Mouse (Mus musculus) G1E (cell line): ENCODE results near the gene Il1f9. TPM values are rescaled to one million over a fixed set of nuclear protein-coding genes. Genes with fewer than 3 reads are reported as not detected.
"Not testable (repeated sequence)": the region's sequence is repeated elsewhere in the genome, so short reads cannot be mapped to it uniquely, and the experiment has no call there.

ENCODE experiments used
- ATAC-seq: 2 replicates; pipeline ENCODE4 v1.8.0; 2016; ENCODE audit warnings: mild to moderate bottlenecking; ENCODE audit not compliant: insufficient number of reproducible peaks, poor library complexity, low FRiP score, severe bottlenecking; ENCODE audit errors: extremely low read depth
- DNase-seq: peaks from one replicate; pipeline ENCODE4 v3.0.0; 2012; ENCODE audit warnings: low spot score
- H3K27me3 ChIP-seq: 2 replicates; pipeline ENCODE4 v1.6.1; 2012; ENCODE audit warnings: mild to moderate bottlenecking, low read length, inconsistent platforms; ENCODE audit not compliant: insufficient read depth
- H3K36me3 ChIP-seq: replicated peaks from 2 replicates; pipeline ENCODE3; 2012; ENCODE audit warnings: mild to moderate bottlenecking, inconsistent platforms
- H3K4me1 ChIP-seq: 2 replicates; pipeline ENCODE4 v1.6.1; 2012; ENCODE audit warnings: low read depth, low read length, inconsistent platforms, mixed read lengths; ENCODE audit not compliant: insufficient read depth
- H3K4me3 ChIP-seq: 2 replicates; pipeline ENCODE4 v1.5.1; 2012; ENCODE audit warnings: low read depth, mild to moderate bottlenecking, inconsistent platforms, low read length, moderate library complexity, mixed read lengths
- H3K9me3 ChIP-seq: replicated peaks from 2 replicates; pipeline ENCODE4 v1.6.1; 2012; ENCODE audit warnings: inconsistent platforms
- CTCF ChIP-seq: IDR thresholded peaks from 2 replicates; pipeline ENCODE4 v1.5.1; 2012; ENCODE audit warnings: low read depth, low read length, inconsistent platforms, mixed read lengths
- GATA1 ChIP-seq: IDR thresholded peaks from 2 replicates; pipeline ENCODE4 v1.6.1; 2012; ENCODE audit warnings: borderline replicate concordance, low read length, inconsistent platforms, mixed read lengths
- GATA2 ChIP-seq: IDR thresholded peaks from 2 replicates; pipeline ENCODE4 v1.6.1; 2012; ENCODE audit warnings: low read depth, low read length, inconsistent platforms, borderline replicate concordance
- POLR2AphosphoS5 ChIP-seq: IDR thresholded peaks from 2 replicates; pipeline ENCODE4 v1.6.1; 2012; ENCODE audit warnings: low read depth, low read length, inconsistent platforms; ENCODE audit not compliant: insufficient replicate concordance
- TAL1 ChIP-seq: conservative IDR thresholded peaks from 2 replicates; pipeline ENCODE4 v1.6.1; 2012; ENCODE audit warnings: low read depth, low read length, inconsistent platforms, mixed read lengths
- polyA plus RNA-seq: library from polyadenylated mRNA; stranded (reverse); fragments of >175 nt; gene quantifications from 2 replicates; pipeline ENCODE4 v1.2.3, GENCODE M21; 2012
- total RNA-seq, 2 experiments: library from RNA; stranded (forward) in 1 of 2; stranded (reverse) in 1 of 2; fragments of 200-1000 nt in 1 of 2; fragments of >200 nt in 1 of 2; fragmentation: Nextera tagmentation in 1 of 2; gene quantifications; 2 replicates each; pipeline ENCODE4 v1.2.3; 2014 to 2017

Gene Il1f9
- total RNA-seq (2014; fragmentation: Nextera tagmentation) (not detected in 2 replicates), total RNA-seq (2017) (0.12 TPM in 1 of 2 replicates, not detected in the other), polyA plus RNA-seq (not detected in 2 replicates)

- DNase-seq: no peak
- no peak within 1 kb of the TSS for H3K4me3 ChIP-seq
- TF ChIP-seq CTCF (no peak), GATA2 (no peak), GATA1 (no peak), TAL1 (no peak), POLR2AphosphoS5 (no peak)
- no peaks in the 10 kb centered on the region for H3K27me3 ChIP-seq
- no peak for ATAC-seq
- no peaks in the 10 kb centered on the region for H3K9me3 ChIP-seq
- H3K36me3 ChIP-seq: no peaks in the 10 kb centered on the region
- no peaks in the 10 kb centered on the region for H3K4me1 ChIP-seq
Measured at GRCm38 (mm10) chr2:24186176-24186575, at the start of gene Il1f9. Il1f9 (plus strand) TSS chr2:24186476.

GRCm38 (mm10) chr2:24152861-24153260 lies 33.4 kb upstream of the Il1f9 start, which contains the start of gene Il1f8:
Il1f8 (plus strand) TSS chr2:24153161.
- H3K27me3 ChIP-seq: no peaks in the 10 kb centered on the region
- no peaks in the 10 kb centered on the region for H3K36me3 ChIP-seq
- ATAC-seq (no peak), DNase-seq (no peak)
- H3K4me3 ChIP-seq: no peak within 1 kb of the TSS
- no peaks in the 10 kb centered on the region for H3K9me3 ChIP-seq
- TF ChIP-seq CTCF (no peak), TAL1 (no peak), GATA2 (no peak), GATA1 (no peak), POLR2AphosphoS5 (no peak)
- no peaks in the 10 kb centered on the region for H3K4me1 ChIP-seq

GRCm38 (mm10) chr2:24181683-24182331 lies 4.5 kb upstream of the Il1f9 start:
- H3K9me3 ChIP-seq, H3K36me3 ChIP-seq, ATAC-seq, DNase-seq, H3K4me1 ChIP-seq, H3K4me3 ChIP-seq, H3K27me3 ChIP-seq: not testable (repeated sequence)

- not testable (repeated sequence) for DNase-seq, H3K4me1 ChIP-seq, H3K4me3 ChIP-seq, H3K27me3 ChIP-seq, H3K36me3 ChIP-seq, ATAC-seq, H3K9me3 ChIP-seq
Measured at GRCm38 (mm10) chr2:24182423-24183147, 3.7 kb upstream of the Il1f9 start.

GRCm38 (mm10) chr2:24184092-24184491 lies 2.2 kb upstream of the Il1f9 start:
- H3K36me3 ChIP-seq, ATAC-seq, H3K9me3 ChIP-seq, H3K4me1 ChIP-seq, H3K4me3 ChIP-seq, DNase-seq, H3K27me3 ChIP-seq: not testable (repeated sequence)

GRCm38 (mm10) chr2:24187585-24187984 lies 1.3 kb downstream of the Il1f9 start:
- Histone ChIP-seq H3K27me3 (no peaks in the 10 kb centered on the region), H3K9me3 (no peaks in the 10 kb centered on the region), H3K36me3 (no peaks in the 10 kb centered on the region), H3K4me3 (no peak overlapping the region), H3K4me1 (no peaks in the 10 kb centered on the region)
- no peak for TF ChIP-seq POLR2AphosphoS5
- no peak for TF ChIP-seq CTCF
- TF ChIP-seq GATA2: no peak
- no peak for TF ChIP-seq TAL1
- TF ChIP-seq GATA1: no peak
- no peak for DNase-seq
- no peak for ATAC-seq

GRCm38 (mm10) chr2:24188189-24188588 lies 1.9 kb downstream of the Il1f9 start:
- DNase-seq: no peak
- Histone ChIP-seq H3K4me1 (no peaks in the 10 kb centered on the region), H3K27me3 (no peaks in the 10 kb centered on the region), H3K9me3 (no peaks in the 10 kb centered on the region), H3K4me3 (no peak overlapping the region), H3K36me3 (no peaks in the 10 kb centered on the region)
- ATAC-seq: no peak
- TF ChIP-seq TAL1: no peak
- TF ChIP-seq POLR2AphosphoS5: no peak
- TF ChIP-seq GATA2: no peak
- no peak for TF ChIP-seq GATA1
- no peak for TF ChIP-seq CTCF
